Mouse (Mus musculus) cortical plate, adult 2 months (tissue): Measurements from ENCODE around the gene Tbc1d19.

Experiments
- CTCF ChIP-seq: fragments of 200-500 bp; IDR thresholded peaks from 2 replicates; pipeline ENCODE4 v1.5.1; 2011; ENCODE audit warnings: mild to moderate bottlenecking, control low read depth, low read length; ENCODE audit not compliant: insufficient read depth; ENCODE audit errors: extremely low read depth
- POLR2A ChIP-seq: fragments of 200-500 bp; IDR thresholded peaks from 2 replicates; pipeline ENCODE4 v1.6.1; 2011; ENCODE audit warnings: mild to moderate bottlenecking, low read length, control low read depth; ENCODE audit not compliant: insufficient read depth; ENCODE audit errors: extremely low read depth

DNA sequence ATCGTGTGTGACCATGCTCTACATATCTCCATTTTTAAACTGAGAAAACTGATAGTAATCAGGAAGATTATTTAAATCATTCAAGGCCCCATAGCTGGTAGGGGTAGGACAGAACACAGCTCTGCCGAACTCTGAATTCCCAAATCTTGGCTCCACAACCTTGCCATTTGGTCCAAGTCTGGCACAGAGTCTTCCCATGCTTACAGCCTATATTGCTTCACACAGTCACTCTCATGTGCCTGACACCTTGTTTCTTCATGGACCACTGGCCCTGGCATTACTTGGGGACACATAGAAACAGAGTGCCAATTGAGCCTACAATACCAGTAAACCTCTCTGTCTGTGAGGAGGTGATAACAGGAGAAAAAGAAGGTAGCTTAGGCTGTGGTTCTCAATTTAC lies 111.0 kb downstream of the Tbc1d19 start:
- no peak for TF ChIP-seq CTCF
- TF ChIP-seq POLR2A = no peak
